Mouse (Mus musculus): ENCODE results near the gene Mccc1. TPM values are rescaled to one million over a fixed set of nuclear protein-coding genes. Genes with fewer than 3 reads are reported as not detected.

Mccc1 gene
- polyA plus RNA-seq (2016; fragmentation: Nextera tagmentation; extraction: Ambion mirVana) = 29.9 and 35.4 TPM in 2 replicates

DNA sequence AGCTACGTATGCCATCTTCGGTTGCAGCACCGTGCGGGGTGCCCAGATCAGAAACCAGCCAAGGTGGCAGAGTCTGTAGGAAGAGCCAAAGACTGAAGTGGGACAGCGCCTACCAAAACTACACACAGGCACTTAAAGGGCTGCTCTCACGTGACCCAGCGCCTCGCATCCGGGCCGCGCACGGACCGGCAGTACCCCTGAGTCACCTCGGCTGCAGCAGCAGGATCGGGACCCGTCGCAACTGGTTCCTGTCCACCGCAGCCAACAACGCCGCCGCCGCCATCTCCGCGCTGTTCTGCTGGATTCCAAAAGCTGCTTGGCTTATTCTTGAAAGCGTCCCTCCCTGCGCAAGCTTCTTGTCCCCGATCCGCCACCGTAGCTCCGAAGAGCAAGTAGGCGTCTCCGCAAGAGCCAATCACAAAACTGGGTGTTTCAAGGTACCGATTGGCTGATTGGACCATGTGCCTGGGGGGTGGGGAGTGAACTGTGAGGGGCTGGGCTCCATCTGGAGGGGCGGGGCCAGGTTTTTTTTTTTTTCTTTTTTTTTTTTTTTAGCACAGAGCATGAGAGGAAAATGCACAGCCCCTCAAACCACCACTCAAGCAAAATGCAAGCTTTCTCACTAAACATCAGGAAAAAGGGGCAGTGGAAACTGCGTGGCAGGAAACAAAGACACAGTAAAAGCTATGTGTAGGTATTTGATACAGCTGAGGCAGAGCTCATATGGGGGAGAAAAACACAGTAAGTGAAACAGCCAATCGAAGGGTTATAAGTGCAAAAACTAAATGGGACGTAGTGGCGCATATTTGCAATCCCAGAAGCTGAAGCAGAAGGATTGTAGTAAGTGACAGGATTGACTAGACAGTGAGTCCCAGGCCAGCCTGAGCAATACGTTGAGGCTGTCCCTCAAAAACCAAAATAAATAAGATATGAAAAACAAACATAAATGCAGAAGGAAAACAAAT lies at the start of gene Mccc1:
Gene Mccc1, minus strand, starts transcription at position 404 of the 965 bp plus-strand sequence.
- Histone ChIP-seq H3K27ac (peak within 1 kb of the TSS; percentile 90), H3K4me3 (peak within 1 kb of the TSS; percentile 63), H3K4me1 (replicated peaks) (peaks cover 8% of the 10 kb centered on the region; the same call in 1 of the 2 replicates), H3K36me3 (0 out of 2 replicates have a peak, but pooled peaks cover 1% of the 10 kb centered on the region), H3K9me3 (no peaks in the 10 kb centered on the region), H3K27me3 (ENCODE audit: insufficient read depth, poor library complexity, severe bottlenecking) (no peaks in the 10 kb centered on the region)
- 6% methylated on average over 39 of the region's 39 CpGs for WGBS
- DNase-seq (ENCODE audit: low spot score) = peak; percentile 94

DNA sequence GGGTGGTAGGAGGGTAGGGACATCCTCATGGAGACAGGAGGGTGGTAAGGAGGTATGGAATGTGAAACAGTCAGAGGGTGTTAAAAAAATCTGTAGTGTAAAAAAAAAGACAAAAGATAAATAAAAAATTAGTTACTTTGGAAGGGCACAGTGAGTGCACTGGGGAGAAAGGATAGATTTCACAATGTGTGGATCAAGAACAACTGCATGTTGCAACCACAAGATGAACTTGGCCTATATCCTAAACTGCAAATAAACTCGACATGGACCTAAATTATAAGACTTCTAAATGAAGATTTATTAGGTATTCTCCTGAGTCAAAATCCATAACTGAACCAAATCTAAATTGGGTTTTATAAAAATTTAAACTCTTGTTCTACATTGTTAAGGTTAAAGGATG lies 48.6 kb upstream of the Mccc1 start:
- H3K27me3 ChIP-seq (ENCODE audit: insufficient read depth, poor library complexity, severe bottlenecking) = no peaks in the 10 kb centered on the region; the same call in 1 of the 2 replicates
- 77% methylated on average over 1 of the region's 1 CpGs for WGBS

GRCm38 (mm10) chr3:36045086-36045485 lies 44.6 kb upstream of the Mccc1 start:
- 80% methylated on average over 4 of the region's 4 CpGs for WGBS

More for the DNA sequence above, 48.6 kb upstream of the Mccc1 start:
- Histone ChIP-seq H3K4me3 (no peak overlapping the region), H3K4me1 (replicated peaks) (no peaks in the 10 kb centered on the region), H3K27ac (no peak overlapping the region), H3K9me3 (no peaks in the 10 kb centered on the region), H3K36me3 (no peaks in the 10 kb centered on the region)
- DNase-seq (ENCODE audit: low spot score) = no peak

GRCm38 (mm10) chr3:36044520-36044919 lies 44.0 kb upstream of the Mccc1 start:
- Histone ChIP-seq H3K27me3 (ENCODE audit: insufficient read depth, poor library complexity, severe bottlenecking) (no peaks in the 10 kb centered on the region; the same call in 1 of the 2 replicates), H3K4me1 (replicated peaks) (no peaks in the 10 kb centered on the region), H3K27ac (no peak overlapping the region), H3K9me3 (no peaks in the 10 kb centered on the region), H3K36me3 (no peaks in the 10 kb centered on the region), H3K4me3 (no peak overlapping the region)
- no peak for DNase-seq (ENCODE audit: low spot score)

More at GRCm38 (mm10) chr3:36045086-36045485, 44.6 kb upstream of the Mccc1 start:
- DNase-seq (ENCODE audit: low spot score) = no peak
- H3K36me3 ChIP-seq = no peaks in the 10 kb centered on the region
- H3K4me1 ChIP-seq (replicated peaks) = no peaks in the 10 kb centered on the region
- no peak overlapping the region for H3K4me3 ChIP-seq
- no peaks in the 10 kb centered on the region; the same call in 1 of the 2 replicates for H3K27me3 ChIP-seq (ENCODE audit: insufficient read depth, poor library complexity, severe bottlenecking)
- H3K27ac ChIP-seq = no peak overlapping the region
- no peaks in the 10 kb centered on the region for H3K9me3 ChIP-seq

GRCm38 (mm10) chr3:36031740-36032510 lies 31.4 kb upstream of the Mccc1 start:
- Histone ChIP-seq H3K4me1 (replicated peaks) (no peaks in the 10 kb centered on the region), H3K27ac (no peak overlapping the region), H3K9me3 (no peaks in the 10 kb centered on the region), H3K36me3 (no peaks in the 10 kb centered on the region), H3K4me3 (no peak overlapping the region), H3K27me3 (ENCODE audit: insufficient read depth, poor library complexity, severe bottlenecking) (no peaks in the 10 kb centered on the region)
- no peak for DNase-seq (ENCODE audit: low spot score)
- WGBS = 84% methylated on average over 6 of the region's 6 CpGs

- no peaks in the 10 kb centered on the region for H3K27me3 ChIP-seq (ENCODE audit: insufficient read depth, poor library complexity, severe bottlenecking)
- no peak overlapping the region for H3K4me3 ChIP-seq
- 91% methylated on average over 4 of the region's 4 CpGs for WGBS
- no peak for DNase-seq (ENCODE audit: low spot score)
- no peaks in the 10 kb centered on the region for H3K4me1 ChIP-seq (replicated peaks)
- no peaks in the 10 kb centered on the region for H3K9me3 ChIP-seq
- H3K36me3 ChIP-seq = no peaks in the 10 kb centered on the region
- H3K27ac ChIP-seq = no peak overlapping the region
Measured at GRCm38 (mm10) chr3:36029993-36030392, 29.5 kb upstream of the Mccc1 start.

DNA sequence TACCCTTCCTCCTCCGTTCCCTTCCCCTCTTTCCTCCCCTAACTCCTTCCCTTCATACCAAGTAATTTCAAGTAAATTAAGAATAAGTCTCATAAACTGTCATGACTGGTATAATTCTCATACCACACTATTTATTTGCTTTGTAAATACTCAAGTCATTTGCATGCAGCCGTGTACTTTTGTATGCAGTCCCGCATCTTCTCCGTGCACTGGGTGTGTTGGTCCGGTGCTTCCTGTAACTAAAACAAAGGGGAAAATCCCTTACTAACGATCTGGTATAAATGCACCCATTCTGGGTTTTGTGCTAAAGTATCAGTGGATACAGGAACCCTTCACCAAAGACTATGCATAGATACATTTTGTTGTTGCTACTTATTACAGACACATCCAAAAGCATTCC lies 25.3 kb upstream of the Mccc1 start:
- no peaks in the 10 kb centered on the region for H3K36me3 ChIP-seq

GRCm38 (mm10) chr3:36011239-36011638 lies 10.8 kb upstream of the Mccc1 start:
- Histone ChIP-seq H3K4me1 (replicated peaks) (no peaks in the 10 kb centered on the region), H3K4me3 (no peak overlapping the region), H3K27ac (no peak overlapping the region), H3K27me3 (ENCODE audit: insufficient read depth, poor library complexity, severe bottlenecking) (no peaks in the 10 kb centered on the region), H3K36me3 (no peaks in the 10 kb centered on the region), H3K9me3 (peaks cover 3% of the 10 kb centered on the region; the same call in 1 of the 2 replicates)
- no peak for DNase-seq (ENCODE audit: low spot score)
- 75% methylated on average over 3 of the region's 3 CpGs for WGBS

More for the DNA sequence above, 25.3 kb upstream of the Mccc1 start:
- DNase-seq (ENCODE audit: low spot score) = no peak
- Histone ChIP-seq H3K27me3 (ENCODE audit: insufficient read depth, poor library complexity, severe bottlenecking) (no peaks in the 10 kb centered on the region), H3K4me1 (replicated peaks) (no peaks in the 10 kb centered on the region), H3K27ac (no peak overlapping the region), H3K4me3 (no peak overlapping the region), H3K9me3 (no peaks in the 10 kb centered on the region)
- WGBS = 89% methylated on average over 6 of the region's 6 CpGs

DNA sequence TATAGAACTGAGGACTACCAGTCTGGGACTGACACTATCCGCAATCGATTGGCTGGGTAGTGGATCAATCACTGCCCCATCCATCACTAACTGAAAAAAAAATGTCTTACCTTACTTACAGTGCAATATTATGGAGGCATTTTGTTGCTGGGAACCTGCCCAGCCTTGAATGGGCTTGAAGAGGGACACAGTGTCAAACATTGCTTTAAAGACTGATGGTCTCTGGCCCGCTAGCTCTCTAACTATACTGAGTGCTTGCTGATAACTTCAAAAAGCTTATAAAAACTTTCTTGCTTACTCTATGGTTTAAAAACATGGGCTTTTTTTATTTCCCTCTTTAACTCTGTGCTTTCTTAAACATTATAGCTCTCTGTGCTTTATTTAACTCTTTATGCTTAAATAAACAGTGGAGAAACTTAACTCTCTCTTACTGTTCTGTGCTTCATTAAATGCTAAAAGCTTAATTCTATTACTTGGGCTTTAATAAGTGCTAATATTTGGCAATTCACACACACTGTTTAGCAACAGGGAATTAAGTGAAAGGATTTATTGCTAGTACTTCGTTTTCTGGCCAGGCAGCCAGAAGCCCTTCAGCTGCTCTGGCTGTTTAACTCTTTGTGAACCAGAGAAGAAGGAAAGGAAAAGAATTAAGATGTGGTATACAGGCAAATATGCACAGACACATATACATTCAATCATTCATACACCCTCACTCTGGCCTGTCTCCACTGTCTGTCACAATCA lies 8.1 kb upstream of the Mccc1 start:
- Histone ChIP-seq H3K27ac (no peak overlapping the region), H3K4me3 (no peak overlapping the region), H3K9me3 (peaks cover 3% of the 10 kb centered on the region; the same call in 1 of the 2 replicates), H3K36me3 (no peaks in the 10 kb centered on the region), H3K27me3 (ENCODE audit: insufficient read depth, poor library complexity, severe bottlenecking) (no peaks in the 10 kb centered on the region), H3K4me1 (replicated peaks) (no peaks in the 10 kb centered on the region)
- 76% methylated on average over 4 of the region's 4 CpGs for WGBS
- no peak for DNase-seq (ENCODE audit: low spot score)

DNA sequence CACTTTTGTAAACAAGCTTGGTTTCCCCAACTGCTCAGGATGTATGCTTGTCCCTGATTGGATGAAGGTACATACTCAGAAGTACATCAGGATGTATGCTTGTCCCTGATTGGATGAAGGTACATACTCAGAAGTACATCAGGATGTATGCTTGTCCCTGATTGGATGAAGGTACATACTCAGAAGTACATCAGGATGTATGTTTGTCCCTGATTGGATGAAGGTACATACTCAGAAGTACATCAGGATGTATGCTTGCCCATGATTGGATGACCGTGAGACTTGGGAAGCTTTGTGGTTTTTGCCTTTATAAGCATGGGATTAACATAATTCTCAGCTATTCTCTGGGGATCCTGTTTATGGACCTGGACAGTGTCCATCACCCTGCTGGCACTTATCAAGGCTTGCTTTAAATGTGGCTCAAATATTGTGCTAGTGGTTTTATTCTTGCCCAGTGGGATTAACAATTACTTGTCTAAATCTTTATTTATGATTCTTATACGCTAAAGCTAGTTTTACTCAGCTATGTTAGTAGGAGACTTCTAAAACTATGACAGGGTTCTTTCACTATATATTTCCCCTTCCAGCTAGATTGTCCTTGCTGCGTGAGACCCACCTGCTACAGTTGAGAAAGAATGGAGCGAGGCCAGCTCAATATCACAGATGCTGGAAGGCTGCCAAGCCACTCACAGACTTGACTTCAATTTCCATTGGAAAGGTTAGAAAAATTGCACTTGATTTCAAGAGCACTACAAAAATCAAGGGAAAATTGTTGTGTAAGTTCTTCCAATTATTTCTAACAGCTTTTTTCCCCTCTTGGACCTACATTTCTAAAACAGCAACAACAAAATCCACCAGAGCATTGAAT lies 3.8 kb upstream of the Mccc1 start:
- H3K4me3 ChIP-seq = no peak overlapping the region
- WGBS = 90% methylated on average over 4 of the region's 4 CpGs
- H3K27ac ChIP-seq = no peak overlapping the region
- H3K9me3 ChIP-seq = peaks cover 3% of the 10 kb centered on the region; the same call in 1 of the 2 replicates
- peaks cover 7% of the 10 kb centered on the region; the same call in 1 of the 2 replicates for H3K4me1 ChIP-seq (replicated peaks)
- no peak for DNase-seq (ENCODE audit: low spot score)
- H3K27me3 ChIP-seq (ENCODE audit: insufficient read depth, poor library complexity, severe bottlenecking) = no peaks in the 10 kb centered on the region
- no peaks in the 10 kb centered on the region for H3K36me3 ChIP-seq

DNA sequence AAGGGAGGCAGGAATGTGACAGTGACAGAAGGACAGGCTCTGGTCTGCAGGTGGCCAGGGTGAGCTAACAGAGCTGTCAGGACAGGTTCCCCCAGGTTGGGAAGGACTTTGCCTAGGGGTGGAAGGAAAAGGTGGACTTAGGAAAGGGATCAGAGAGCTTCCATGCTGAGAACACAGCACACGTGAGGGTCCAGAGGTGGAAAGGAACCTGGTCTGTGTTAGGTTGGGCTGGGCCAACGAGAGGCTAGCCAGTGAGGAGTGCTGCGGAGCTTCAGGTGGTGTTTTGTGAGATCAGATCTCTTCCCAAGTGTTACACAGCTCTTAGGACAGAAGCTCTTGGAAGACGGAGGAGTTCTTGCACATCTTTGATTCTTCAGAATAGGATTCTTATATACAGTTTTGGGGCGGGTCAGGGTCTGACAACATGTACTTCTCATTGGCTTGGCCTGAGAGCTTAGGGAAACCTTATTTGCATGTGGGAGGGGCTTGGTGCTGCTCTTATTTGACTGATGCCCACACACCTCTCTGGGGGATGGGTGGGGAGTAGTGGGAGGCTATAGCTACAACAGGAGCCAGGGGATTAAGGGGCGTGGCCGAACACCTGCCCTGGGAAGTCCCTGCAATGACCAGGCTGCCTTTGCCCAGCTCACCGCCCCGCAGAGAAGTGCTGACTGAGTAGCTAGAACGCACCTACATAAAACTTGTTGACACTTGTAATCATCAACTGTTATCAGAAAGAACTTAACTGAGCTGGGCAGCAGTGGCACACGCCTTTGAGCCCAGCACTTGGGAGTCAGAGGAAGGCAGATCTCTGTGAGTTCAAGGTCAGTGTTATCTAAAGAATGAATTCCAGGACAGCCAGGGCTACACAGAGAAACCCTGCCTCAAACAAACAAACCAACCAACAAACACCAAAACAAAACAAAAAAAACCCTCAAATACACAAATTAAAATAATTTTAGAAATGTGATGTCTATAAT lies 5.6 kb downstream of the Mccc1 start:
- no peaks in the 10 kb centered on the region for H3K27me3 ChIP-seq (ENCODE audit: insufficient read depth, poor library complexity, severe bottlenecking)
- no peak overlapping the region for H3K27ac ChIP-seq
- no peak for DNase-seq (ENCODE audit: low spot score)
- H3K4me3 ChIP-seq = no peak overlapping the region
- H3K36me3 ChIP-seq = peaks cover 40% of the 10 kb centered on the region
- H3K4me1 ChIP-seq (replicated peaks) = peaks cover 6% of the 10 kb centered on the region; the same call in 1 of the 2 replicates
- H3K9me3 ChIP-seq = no peaks in the 10 kb centered on the region
- WGBS = 61% methylated on average over 11 of the region's 11 CpGs

Measured in hindbrain, embryonic 10.5 days (tissue).